Mouse (Mus musculus): ENCODE data around the gene Lgals9. TPM values are rescaled to one million over a fixed set of nuclear protein-coding genes. Genes with fewer than 3 reads are reported as not detected.

Gene Lgals9
- polyA plus RNA-seq, 1 experiment, result 686 TPM

DNA sequence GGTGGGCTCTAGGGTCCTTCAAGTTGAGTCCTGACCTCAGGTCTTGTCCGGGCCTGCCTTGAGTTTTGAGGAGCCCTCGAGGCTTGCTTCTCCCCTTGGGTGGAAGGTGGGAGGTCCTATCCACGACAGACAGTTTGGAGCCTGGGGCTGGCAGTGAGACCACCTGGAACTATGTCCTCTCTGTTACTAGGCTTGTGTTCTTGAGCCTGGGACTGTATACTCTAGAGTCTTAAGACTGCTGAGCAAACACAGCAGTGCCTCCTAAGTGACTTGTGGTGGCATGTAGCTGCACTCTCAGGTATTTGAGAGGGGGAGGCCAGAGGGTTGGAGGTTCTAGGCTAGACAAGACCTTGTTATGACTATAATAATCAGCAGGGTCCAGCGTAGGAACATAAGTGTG, 50.0 kb downstream of the Lgals9 start:
- 82% methylated on average over 4 of the region's 4 CpGs for WGBS
- TF ChIP-seq POLR2A (IDR thresholded peaks at IDR 0.05; ENCODE audit: low read depth, low read length) (no peak), CTCF (IDR thresholded peaks at IDR 0.05; ENCODE audit: extremely low read depth, insufficient read length, insufficient replicate concordance, low read depth, low read length) (no peak)
- H3K4me3 ChIP-seq (ENCODE audit: low read depth, low read length), result no peak overlapping the region
- H3K4me1 ChIP-seq (ENCODE audit: control insufficient read depth, insufficient read depth, insufficient read length, low read length), result no peaks in the 10 kb centered on the region
- no peak overlapping the region for H3K27ac ChIP-seq (ENCODE audit: insufficient read depth, low read depth, low read length)
- peaks cover 56% of the 10 kb centered on the region for H3K36me3 ChIP-seq (ENCODE audit: control insufficient read depth, insufficient read depth, low read length)
- no peaks in the 10 kb centered on the region for H3K27me3 ChIP-seq (ENCODE audit: control insufficient read depth, insufficient read depth, low read length)

DNA sequence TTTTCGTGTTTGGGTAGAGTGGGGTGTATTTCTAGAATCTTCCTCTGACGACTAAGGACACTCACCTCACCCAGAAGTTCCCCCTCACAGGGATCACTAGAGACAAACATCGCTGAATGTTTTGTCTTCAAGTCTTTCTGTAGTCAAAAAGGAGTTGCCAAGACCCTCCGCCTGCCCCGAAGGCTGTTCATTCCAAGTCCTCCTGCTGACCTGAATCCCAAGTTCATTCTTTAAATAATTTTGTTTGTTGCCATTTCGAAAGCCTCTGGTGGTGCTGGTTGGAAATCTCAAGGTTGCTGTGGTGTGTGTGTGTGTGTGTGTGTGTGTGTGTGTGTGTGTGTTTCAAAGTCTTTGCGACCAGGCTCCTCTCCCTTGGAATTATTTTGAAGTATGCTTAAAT, 50.4 kb downstream of the Lgals9 start:
- 84% methylated on average over 7 of the region's 7 CpGs for WGBS
- no peaks in the 10 kb centered on the region for H3K27me3 ChIP-seq (ENCODE audit: control insufficient read depth, insufficient read depth, low read length)
- no peak overlapping the region for H3K4me3 ChIP-seq (ENCODE audit: low read depth, low read length)
- no peaks in the 10 kb centered on the region for H3K4me1 ChIP-seq (ENCODE audit: control insufficient read depth, insufficient read depth, insufficient read length, low read length)
- no peak for TF ChIP-seq CTCF (IDR thresholded peaks at IDR 0.05; ENCODE audit: extremely low read depth, insufficient read length, insufficient replicate concordance, low read depth, low read length)
- no peak for TF ChIP-seq POLR2A (IDR thresholded peaks at IDR 0.05; ENCODE audit: low read depth, low read length)
- H3K36me3 ChIP-seq (ENCODE audit: control insufficient read depth, insufficient read depth, low read length), result peaks cover 55% of the 10 kb centered on the region
- no peak overlapping the region for H3K27ac ChIP-seq (ENCODE audit: insufficient read depth, low read depth, low read length)

DNA sequence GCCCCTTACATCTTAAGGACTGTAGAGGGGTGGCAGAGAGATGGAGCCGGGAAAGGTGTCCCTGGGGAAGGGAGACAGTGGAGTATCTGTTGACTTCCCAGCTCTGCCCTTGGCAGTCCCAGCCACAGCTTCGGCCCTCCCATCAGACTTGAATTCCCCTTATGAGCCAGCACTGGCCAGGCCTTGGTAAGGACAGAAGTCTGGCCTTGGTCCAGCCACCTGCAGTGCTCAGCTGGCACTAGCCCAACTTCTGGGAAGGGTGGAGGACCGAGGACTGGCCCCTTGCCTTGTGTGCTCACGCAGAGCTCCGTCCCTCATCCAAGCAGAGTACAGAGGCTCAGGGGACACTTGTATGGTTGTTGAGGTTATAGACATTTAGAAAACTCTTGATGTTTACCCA, 55.4 kb downstream of the Lgals9 start:
- TF ChIP-seq CTCF (IDR thresholded peaks at IDR 0.05; ENCODE audit: extremely low read depth, insufficient read length, insufficient replicate concordance, low read depth, low read length), result no peak
- no peak for TF ChIP-seq POLR2A (IDR thresholded peaks at IDR 0.05; ENCODE audit: low read depth, low read length)
- no peaks in the 10 kb centered on the region; the same call in 1 of the 2 replicates for H3K4me1 ChIP-seq (ENCODE audit: control insufficient read depth, insufficient read depth, insufficient read length, low read length)
- no peak overlapping the region for H3K4me3 ChIP-seq (ENCODE audit: low read depth, low read length)
- H3K27me3 ChIP-seq (ENCODE audit: control insufficient read depth, insufficient read depth, low read length), result peaks cover 4% of the 10 kb centered on the region; the same call in 1 of the 2 replicates
- H3K36me3 ChIP-seq (ENCODE audit: control insufficient read depth, insufficient read depth, low read length), result peaks cover 44% of the 10 kb centered on the region
- no peak overlapping the region for H3K27ac ChIP-seq (ENCODE audit: insufficient read depth, low read depth, low read length)
- WGBS, result 21% methylated on average over 5 of the region's 5 CpGs

DNA sequence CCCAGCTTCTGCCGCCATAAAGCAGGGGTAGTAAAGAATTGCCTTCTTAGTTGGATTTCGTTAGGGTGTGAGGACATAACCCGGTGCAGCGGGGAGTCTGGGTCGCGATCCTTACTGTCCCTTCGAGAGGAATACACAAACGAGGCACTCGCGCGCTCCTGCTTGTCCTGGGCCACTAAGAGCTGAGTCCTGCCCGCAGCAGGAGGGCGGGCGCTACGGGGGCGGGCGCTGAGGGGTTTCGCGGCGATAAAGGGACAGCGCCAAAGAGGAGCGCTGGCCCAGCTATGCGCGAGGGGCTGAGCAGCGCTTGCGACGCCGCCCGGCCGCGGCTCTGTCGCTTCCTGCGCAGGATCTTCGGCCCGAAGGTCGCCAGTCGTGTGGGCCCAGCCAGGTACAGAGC, 59.8 kb downstream of the Lgals9 start:
- Histone ChIP-seq H3K27ac (ENCODE audit: insufficient read depth, low read depth, low read length) (no peak overlapping the region), H3K27me3 (ENCODE audit: control insufficient read depth, insufficient read depth, low read length) (peaks cover 4% of the 10 kb centered on the region; the same call in 1 of the 2 replicates), H3K4me1 (ENCODE audit: control insufficient read depth, insufficient read depth, insufficient read length, low read length) (peaks cover 15% of the 10 kb centered on the region), H3K36me3 (ENCODE audit: control insufficient read depth, insufficient read depth, low read length) (peaks cover 18% of the 10 kb centered on the region), H3K4me3 (ENCODE audit: low read depth, low read length) (peak overlapping the region; percentile 51)
- WGBS, result 1% methylated on average over 37 of the region's 37 CpGs
- TF ChIP-seq POLR2A (IDR thresholded peaks at IDR 0.05; ENCODE audit: low read depth, low read length) (peak; percentile 18; the same call in 1 of the 2 replicates), CTCF (IDR thresholded peaks at IDR 0.05; ENCODE audit: extremely low read depth, insufficient read length, insufficient replicate concordance, low read depth, low read length) (no peak)

- H3K4me3 ChIP-seq (ENCODE audit: low read depth, low read length), result peak overlapping the region; percentile 35
- 42% methylated on average over 9 of the region's 9 CpGs for WGBS
- no peak overlapping the region for H3K27ac ChIP-seq (ENCODE audit: insufficient read depth, low read depth, low read length)
- peaks cover 15% of the 10 kb centered on the region for H3K4me1 ChIP-seq (ENCODE audit: control insufficient read depth, insufficient read depth, insufficient read length, low read length)
- TF ChIP-seq CTCF (IDR thresholded peaks at IDR 0.05; ENCODE audit: extremely low read depth, insufficient read length, insufficient replicate concordance, low read depth, low read length) (no peak), POLR2A (IDR thresholded peaks at IDR 0.05; ENCODE audit: low read depth, low read length) (no peak)
- peaks cover 14% of the 10 kb centered on the region for H3K36me3 ChIP-seq (ENCODE audit: control insufficient read depth, insufficient read depth, low read length)
- H3K27me3 ChIP-seq (ENCODE audit: control insufficient read depth, insufficient read depth, low read length), result peaks cover 4% of the 10 kb centered on the region; the same call in 1 of the 2 replicates
These were observed 60.6 kb downstream of the Lgals9 start for GRCm38 (mm10) chr11:78924111-78924510.

- Histone ChIP-seq H3K4me1 (ENCODE audit: control insufficient read depth, insufficient read depth, insufficient read length, low read length) (peaks cover 15% of the 10 kb centered on the region), H3K36me3 (ENCODE audit: control insufficient read depth, insufficient read depth, low read length) (peaks cover 8% of the 10 kb centered on the region), H3K27ac (ENCODE audit: insufficient read depth, low read depth, low read length) (peak overlapping the region; percentile 72; the same call in 1 of the 2 replicates), H3K4me3 (ENCODE audit: low read depth, low read length) (peak overlapping the region; percentile 57), H3K27me3 (ENCODE audit: control insufficient read depth, insufficient read depth, low read length) (peaks cover 4% of the 10 kb centered on the region; the same call in 1 of the 2 replicates)
- WGBS, result 14% methylated on average over 8 of the region's 8 CpGs
- peak; percentile 92; the same call in 1 of the 2 replicates for TF ChIP-seq CTCF (IDR thresholded peaks at IDR 0.05; ENCODE audit: extremely low read depth, insufficient read length, insufficient replicate concordance, low read depth, low read length)
- TF ChIP-seq POLR2A (IDR thresholded peaks at IDR 0.05; ENCODE audit: low read depth, low read length), result no peak
These were observed 61.9 kb downstream of the Lgals9 start for GRCm38 (mm10) chr11:78922678-78923407.

- H3K27ac ChIP-seq (ENCODE audit: insufficient read depth, low read depth, low read length), result peak within 1 kb of the TSS; percentile 88
- TF ChIP-seq CTCF (IDR thresholded peaks at IDR 0.05; ENCODE audit: extremely low read depth, insufficient read length, insufficient replicate concordance, low read depth, low read length), result no peak
- TF ChIP-seq POLR2A (IDR thresholded peaks at IDR 0.05; ENCODE audit: low read depth, low read length), result peak; percentile 59; the same call in 1 of the 2 replicates
- peaks cover 15% of the 10 kb centered on the region for H3K4me1 ChIP-seq (ENCODE audit: control insufficient read depth, insufficient read depth, insufficient read length, low read length)
- H3K36me3 ChIP-seq (ENCODE audit: control insufficient read depth, insufficient read depth, low read length), result no peaks in the 10 kb centered on the region
- peak within 1 kb of the TSS; percentile 61 for H3K4me3 ChIP-seq (ENCODE audit: low read depth, low read length)
- H3K27me3 ChIP-seq (ENCODE audit: control insufficient read depth, insufficient read depth, low read length), result peaks cover 4% of the 10 kb centered on the region; the same call in 1 of the 2 replicates
- WGBS, result 27% methylated on average over 6 of the region's 6 CpGs
These were observed 64.3 kb downstream of the Lgals9 start, which contains the start of gene Nos2 for GRCm38 (mm10) chr11:78920411-78920939. TSS of gene Nos2 (plus strand) at chr11:78920787.

Measured in small intestine, adult 2 months (tissue).